Mouse (Mus musculus) erythroid progenitor cell, adult 5-6 weeks (primary cell): ENCODE data around the gene Ntrk3. TPM values are rescaled to one million over a fixed set of nuclear protein-coding genes. Genes with fewer than 3 reads are reported as not detected.

Source experiments
- ATAC-seq: replicated peaks from 2 replicates; pipeline ENCODE4 v1.8.0; 2016; ENCODE audit warnings: moderate number of reproducible peaks, mild to moderate bottlenecking, moderate TSS enrichment, inconsistent platforms; ENCODE audit not compliant: poor library complexity, low FRiP score, severe bottlenecking
- total RNA-seq, 2 experiments: library from RNA; stranded (forward) in 1 of 2; stranded (reverse) in 1 of 2; fragments of 150-400 nt in 1 of 2; fragments of 186-747, 209-891 nt in 1 of 2; gene quantifications; 2 replicates each; pipeline versions ENCODE4 v1.2.3 to v1.2.4; 2015 to 2017; ENCODE audit warnings: low replicate concordance in 2 of 2

Ntrk3 gene
- total RNA-seq, 2 experiments from 2014 or later, result 0.45 TPM; not detected in 1

GRCm38 (mm10) chr7:78269506-78270250 lies 468.1 kb downstream of the Ntrk3 start:
- no peak for ATAC-seq

DNA sequence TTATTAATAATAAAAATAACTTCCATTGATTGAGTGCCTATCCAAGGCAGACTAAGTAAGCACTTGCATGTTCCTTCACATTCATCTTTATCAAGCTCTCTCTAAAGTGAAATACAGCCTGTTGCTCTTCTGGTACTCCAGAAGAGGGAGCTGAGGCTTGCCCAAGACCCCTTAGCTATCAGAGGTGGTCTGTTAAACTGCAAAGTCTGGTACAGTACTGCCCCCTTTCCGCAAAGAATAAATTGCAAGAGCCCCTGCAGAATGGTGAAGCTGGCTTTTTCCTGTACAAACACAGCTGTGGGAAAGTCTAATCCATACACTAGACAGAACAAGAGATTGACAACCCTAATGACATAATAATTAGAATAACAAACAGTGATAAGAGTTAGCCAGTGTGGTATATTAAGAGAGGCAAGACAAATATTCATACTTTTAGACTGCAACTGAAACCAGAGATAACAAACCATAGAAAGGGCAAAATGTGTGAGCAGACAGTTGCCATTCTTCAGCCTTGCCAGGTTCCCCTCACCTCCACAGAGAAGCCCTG lies 470.3 kb downstream of the Ntrk3 start:
- no peak for ATAC-seq

DNA sequence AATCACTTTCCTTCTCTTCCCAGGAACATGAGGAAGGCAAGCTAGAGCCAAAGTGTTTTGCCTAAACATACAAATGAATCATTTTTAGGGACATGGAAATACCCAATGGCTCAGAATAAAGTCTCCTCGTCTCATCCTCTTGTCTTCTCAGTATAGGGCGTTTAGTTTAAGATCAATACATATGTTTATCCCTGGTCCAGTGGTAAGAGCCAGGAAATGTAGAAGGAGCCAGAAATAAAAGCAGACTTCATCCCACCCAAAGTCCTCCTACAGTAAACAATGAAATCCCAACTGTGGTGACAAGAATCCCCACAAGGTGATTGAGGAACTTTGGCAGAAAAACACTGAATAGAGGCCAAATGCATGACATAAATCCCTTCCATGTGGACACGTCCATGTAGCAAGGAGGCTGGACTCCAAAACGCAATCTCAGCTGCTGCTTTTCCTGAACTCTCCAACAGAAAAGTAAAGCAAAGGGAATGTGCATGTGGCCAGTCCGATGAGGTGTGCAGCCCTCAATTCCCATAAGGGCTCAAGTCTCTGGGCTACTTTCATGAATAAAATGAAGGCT lies 473.3 kb downstream of the Ntrk3 start:
- no peak for ATAC-seq

DNA sequence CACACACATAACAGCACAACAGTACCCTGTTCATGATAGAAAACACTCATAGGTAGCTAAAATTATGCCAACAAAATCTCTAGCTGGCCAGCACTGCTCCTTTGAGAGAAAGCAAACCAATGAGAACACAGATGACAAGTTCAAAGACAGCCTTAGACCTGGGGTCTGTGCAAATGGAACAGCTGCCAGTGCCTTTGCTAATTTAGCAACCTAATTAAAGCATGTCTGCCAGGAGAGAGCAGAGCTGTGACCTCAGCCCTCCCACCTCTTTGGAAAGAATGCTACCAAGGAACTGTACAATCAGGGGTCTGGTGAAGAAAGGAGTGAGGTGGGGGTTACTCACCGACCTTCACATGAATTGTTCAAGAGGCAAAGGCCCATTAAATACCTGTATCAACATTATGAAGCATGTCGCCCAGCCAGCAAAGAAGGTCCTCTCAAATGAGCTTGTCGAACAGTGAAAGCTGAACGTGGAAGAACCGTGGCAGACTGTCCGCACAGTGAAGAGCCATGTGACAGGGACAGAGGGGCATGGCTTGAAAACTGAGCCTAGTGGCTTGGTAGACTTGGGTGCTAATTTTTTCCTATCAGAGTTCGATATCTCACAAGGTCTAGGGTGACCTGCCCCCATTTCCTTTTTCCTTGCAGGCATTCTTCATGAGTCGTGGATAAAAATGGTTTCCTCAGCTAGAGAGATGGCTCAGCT lies 476.2 kb downstream of the Ntrk3 start:
- no peak for ATAC-seq

DNA sequence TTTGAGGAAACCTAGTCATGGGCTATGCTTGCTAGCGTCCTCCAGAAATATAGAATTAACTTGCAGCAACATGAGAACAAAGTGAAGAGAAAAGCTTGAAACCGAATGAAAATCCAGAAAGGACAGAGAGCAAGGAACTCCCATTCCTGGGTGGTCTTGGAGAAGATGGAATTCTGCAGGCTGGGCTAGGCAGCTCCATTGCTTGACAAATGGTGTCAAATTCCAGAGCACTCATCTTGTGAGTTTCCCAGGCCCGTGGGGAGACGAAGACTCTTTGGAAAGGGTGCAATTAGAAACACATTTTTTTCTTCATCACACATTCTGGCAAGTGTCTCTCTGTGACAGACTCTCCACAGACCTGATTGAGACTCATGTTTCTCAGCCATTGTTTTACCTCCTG lies 479.7 kb downstream of the Ntrk3 start:
- ATAC-seq, result no peak

- no peak for ATAC-seq
Observed at GRCm38 (mm10) chr7:78253777-78254385, 483.9 kb downstream of the Ntrk3 start.

DNA sequence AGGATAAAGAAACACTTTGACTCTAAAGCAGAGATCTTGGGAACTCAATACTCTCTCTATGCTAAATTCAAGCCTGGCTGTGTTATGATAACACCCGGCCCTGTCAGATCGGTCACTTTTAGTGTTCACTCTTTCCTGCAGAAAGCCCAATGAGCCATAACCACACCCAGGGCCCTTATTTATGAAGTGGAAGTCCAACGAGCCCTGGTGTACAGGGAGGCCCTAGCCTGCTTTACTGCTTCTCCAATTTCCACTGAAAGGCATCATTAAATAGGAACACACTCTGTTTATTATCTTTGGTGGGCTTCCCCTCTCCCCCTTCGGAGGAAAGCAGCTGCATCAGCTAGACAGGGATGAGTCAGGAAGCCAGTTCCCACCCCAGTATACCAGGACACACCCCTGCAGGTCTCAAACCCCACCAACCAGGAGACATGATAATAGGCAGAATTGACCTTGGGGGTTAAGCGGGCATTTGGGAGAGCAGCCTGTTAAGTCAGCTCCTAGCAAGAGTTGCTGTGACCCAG lies 489.6 kb downstream of the Ntrk3 start:
- no peak for ATAC-seq

DNA sequence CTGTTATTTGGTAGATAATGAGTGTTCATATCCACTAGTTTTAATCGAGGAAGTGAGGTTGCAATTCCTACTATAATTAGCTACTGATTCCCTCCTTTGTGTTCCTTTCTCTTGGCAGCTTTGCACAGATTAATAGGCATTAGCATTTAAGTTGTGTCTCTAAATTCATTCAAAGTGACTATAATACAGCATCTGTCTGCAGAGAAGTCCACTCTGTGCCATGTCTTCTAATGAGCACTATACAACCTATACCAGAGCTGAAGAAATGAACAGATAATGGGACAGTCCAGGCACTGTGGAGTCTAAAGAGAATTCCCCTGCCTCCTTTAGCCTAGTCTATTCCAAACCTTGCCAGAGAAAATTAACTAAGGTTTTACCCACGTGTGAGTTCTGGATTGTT lies 498.8 kb downstream of the Ntrk3 start:
- ATAC-seq, result no peak

GRCm38 (mm10) chr7:78221668-78222067 lies 516.1 kb downstream of the Ntrk3 start:
- ATAC-seq, result no peak

DNA sequence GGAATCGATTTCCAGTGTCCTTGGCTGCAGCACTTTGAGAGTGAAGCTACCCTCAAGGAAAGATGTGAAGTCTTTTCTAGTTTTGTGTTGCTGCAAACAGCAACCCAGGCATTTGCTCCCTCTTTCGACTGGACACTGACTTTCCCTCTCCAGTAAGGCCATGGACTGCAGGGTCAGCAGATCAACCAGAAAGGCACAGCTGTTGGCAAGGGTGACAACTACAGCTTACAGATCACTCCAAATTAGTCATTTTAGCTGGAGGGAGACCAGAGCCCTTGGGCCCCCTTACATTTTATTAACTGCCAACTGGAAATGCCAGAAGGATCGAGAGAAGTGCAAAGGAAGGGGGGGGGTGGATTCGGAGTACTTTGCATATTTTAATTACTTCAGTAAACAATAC lies 516.9 kb downstream of the Ntrk3 start:
- ATAC-seq, result no peak

GRCm38 (mm10) chr7:78190931-78191653 lies 546.7 kb downstream of the Ntrk3 start:
- ATAC-seq, result no peak

DNA sequence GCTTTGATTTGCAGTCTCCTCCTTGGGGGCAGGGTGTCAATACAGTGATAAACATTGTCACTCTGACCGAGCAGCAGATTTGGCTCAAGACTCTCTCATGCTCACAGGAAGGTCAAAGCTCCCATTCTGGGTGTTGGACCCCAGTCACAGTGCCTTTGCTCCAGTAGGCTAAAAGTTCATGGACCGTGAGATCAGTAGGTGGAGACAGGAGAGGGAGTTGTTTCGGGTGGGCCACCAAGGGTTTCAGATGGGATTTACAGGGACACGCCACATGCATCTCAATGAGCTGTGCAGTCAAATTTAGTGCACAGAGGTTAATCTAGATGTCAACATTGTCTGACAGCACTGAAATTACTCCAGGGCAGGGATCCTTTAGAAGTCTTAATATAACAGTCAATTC lies 552.2 kb downstream of the Ntrk3 start:
- no peak for ATAC-seq

DNA sequence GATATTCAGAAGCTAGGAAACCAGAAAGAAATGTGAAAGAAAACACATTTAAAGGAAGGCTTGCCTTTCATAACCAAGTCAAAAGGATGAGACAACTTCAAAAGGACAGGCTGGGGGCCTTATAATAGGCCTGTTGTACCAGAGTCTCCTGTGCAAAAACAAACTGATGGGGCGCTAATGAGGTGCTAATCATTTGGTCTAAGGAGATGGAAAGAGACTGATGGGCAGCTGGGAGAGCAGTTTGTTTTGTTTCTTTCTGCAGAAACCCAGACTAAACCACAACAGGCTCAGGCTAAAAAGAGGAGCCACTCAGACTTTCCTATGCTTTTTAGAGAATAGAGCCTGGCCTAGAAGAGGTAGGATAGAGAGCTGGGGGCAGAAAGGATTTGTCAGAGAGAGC lies 554.4 kb downstream of the Ntrk3 start:
- ATAC-seq, result no peak

DNA sequence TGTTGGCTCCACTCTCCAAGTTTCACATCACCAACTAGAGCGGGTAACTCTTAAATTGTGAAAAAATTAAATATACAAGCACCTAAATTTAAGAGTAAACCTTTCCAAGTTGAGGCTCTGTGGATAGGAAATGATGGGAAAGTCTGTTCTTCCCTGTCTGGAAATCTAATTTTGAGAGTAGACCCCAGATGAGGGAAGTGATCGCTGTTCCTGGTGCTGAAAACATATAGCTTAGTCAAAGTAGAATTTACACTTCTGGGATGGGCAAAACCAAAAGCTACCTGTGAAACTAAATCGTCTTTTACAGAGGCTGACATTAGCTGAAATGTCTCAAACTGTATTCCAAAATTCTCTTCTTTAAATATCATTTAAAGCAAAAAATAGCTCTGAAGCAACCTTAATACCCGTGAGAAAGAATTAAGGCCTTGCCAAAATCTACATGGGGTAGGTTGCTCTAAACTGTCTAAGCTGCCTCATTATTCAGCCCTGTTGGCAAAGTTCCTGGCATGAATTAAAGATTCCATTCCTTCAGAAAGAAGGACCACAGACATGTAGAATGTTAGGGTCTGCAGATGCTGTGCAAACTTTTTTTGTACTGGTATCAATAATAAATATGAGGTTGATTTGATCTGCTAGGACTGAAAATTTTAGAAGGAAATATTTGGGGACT lies 557.7 kb downstream of the Ntrk3 start:
- no peak for ATAC-seq

DNA sequence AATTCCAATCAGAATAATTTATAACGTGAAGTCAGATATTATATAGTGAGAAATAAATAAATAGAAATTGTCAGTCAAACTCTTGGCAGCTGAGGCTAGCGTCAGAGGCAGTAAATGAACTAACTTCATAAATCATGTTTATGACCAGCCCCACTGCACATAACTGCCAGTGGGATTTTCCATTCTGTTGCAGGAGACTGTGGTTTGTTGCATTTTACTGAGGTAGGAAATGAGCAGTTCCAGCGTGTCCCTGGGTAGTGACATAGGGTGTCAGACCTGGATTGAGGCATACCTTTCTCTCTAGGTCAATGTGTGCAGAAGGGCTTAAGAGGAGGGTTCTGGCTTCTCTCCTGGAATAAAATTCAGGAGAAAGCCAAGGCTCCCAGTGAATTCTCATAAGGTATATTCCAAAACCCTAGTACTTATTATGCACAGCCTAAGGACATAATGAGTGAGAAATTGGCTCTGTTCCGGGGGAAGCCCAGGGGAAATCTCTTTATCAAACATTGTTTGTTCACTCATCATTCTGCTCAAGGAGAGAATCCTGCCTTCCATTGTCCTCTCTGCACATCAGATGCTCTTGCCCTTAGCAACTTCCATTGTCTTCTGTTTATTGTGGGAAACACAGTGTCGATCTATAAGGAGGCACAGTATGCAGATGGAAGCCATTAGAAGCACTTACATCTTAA lies 565.4 kb downstream of the Ntrk3 start:
- no peak for ATAC-seq

DNA sequence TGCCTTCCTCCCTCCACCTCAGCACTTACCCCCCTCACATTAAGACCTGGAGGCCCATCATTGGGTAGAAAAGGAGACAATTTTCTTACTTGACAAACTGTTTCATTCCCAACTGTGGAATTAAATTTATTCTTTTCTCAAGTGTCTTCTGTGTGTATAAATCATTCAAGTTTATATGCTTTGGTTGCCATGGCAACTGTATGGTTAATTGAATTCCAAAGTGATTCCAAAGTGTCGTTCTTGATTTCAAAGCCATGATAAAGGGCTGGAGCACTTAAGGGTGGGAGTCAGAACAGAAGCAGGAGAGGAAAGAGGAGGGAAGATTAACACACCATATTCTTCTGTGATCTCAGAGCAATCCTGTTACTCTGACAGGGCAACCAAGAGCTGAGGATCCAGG lies 572.3 kb downstream of the Ntrk3 start:
- no peak for ATAC-seq

DNA sequence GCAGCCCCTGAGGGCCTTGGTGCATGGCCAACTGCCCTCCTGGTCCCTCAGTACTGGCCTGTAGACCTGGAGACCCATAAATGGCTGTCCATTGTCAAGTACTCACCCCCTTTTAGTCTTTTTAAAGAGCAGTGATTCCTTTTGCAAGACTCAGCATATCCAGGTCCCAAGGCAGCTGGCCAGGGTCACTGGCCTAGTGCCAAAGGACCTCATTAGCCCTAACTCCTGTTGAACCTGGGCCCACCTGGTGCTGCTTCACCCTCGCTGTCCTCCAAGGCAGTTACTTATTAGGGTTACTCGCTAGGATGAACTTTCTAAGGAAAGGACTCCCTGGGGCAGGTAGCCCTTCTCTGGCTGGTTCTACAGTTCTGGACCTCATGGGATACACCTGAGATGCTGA lies 579.9 kb downstream of the Ntrk3 start:
- ATAC-seq, result no peak

DNA sequence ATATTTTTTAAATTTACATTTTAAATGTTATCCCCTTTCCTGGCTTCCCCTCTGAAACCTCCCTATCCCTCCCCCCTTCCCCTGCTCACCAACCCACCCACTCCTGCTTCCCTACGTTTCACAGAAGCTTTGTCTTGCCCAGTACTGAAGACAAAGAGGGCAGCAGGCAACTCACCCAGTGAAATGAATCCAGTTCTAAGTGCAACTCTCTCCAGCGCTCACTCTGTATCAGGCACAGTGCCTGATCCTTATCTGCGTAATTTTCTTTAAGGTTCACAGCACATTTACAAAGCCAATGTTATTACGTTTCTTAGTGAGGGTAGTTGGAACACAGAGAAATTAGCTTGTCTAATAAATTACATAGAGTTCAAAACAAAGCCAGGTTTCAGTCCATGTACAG lies 592.6 kb downstream of the Ntrk3 start:
- ATAC-seq, result no peak

GRCm38 (mm10) chr7:78144849-78145248 lies 593.0 kb downstream of the Ntrk3 start:
- no peak for ATAC-seq
